Mouse (Mus musculus): ENCODE results near the gene Gm42674.
A peak's percentile ranks its signal among the peaks of the same experiment; 100 is the strongest.

The Gm42674 gene

GRCm38 (mm10) chr3:90598212-90598611 is 3.5 kb upstream of the Gm42674 start:
- no peak for DNase-seq (ENCODE audit: low read depth, low spot score)

GRCm38 (mm10) chr3:90599401-90599800 is 2.3 kb upstream of the Gm42674 start:
- no peak for DNase-seq (ENCODE audit: low read depth, low spot score)

DNA sequence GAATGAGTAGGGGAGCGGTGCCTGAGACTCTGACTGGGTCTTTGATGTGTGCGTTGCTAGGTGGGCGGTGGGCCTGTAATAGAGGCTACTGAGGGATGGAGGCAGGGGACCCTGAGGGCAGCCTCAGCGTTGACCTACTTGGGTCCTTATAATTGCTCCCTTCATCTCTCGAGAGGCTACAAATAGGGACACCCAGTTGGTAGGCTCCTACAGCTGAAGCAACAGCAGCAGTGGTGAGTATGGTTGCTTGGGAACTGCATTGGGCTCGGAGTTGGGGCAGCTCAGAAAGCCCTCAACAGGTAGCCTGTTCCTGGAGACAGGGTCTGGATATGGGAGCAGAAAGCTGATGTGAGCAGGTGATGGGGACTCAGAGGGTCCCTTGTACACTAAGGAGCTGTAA is 1.7 kb upstream of the Gm42674 start:
- no peak for DNase-seq (ENCODE audit: low read depth, low spot score)

DNA sequence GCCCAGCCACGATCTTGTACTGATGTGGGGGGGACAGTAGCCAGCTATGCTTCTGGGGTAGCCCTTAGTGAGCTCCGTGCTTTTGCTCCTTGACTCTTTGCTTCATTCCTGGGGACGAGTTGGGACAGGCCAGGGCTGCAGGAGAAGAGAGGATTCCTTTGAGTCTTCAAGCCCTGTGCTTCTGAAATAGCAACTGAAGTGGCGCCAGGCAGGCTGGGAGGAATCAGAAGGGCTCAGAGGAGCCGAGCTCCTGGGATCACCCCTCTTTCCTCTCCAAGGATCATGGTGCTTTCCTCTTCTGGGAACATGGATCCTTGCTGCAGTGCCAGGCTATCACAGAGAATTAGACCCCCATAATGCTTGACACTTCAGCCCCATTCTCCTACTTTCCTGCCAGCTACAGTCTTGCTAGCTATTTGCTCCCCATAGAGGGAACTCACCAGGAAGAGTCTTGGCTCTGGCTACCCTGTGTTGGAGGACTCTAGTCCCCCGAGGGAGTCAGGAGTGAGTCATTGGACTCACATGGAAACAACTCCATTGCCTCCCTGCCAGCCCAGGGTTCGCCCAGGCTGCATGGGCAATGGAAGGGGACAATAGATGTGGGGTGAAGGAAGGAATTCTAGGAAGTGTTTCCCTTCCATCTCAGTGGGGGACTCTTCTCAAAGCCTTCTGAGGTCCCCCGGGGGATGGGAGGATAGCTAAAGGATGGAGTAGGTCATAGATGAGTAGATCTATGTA is 1.1 kb upstream of the Gm42674 start:
- peak; percentile 51 for DNase-seq (ENCODE audit: low read depth, low spot score)

GRCm38 (mm10) chr3:90603623-90604022 is 1.9 kb downstream of the Gm42674 start, which contains the start of gene S100a4:
S100a4 (plus strand) TSS chr3:90603771.
- no peak for DNase-seq (ENCODE audit: low read depth, low spot score)

DNA sequence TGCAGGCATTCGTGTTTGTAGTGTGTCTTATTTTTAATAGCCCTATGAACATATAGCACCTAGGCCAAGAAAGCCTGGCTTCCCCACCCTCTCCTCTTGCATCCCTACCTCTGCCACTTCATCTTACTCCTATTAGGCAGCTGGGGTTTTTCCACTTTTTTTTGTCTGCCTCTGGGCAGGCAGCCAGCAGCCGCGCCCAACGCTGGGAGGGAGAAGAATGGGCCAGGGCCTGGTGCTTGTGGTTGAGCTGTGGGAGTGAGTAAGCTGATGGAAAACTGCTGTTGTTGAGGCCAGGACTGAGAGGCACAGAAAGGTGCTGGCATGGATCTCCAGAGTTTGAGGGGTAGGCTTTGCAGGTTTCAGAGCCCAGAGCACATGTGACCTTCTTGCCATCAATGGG is 2.7 kb downstream of the Gm42674 start:
- peak; percentile 66 for DNase-seq (ENCODE audit: low read depth, low spot score)

GRCm38 (mm10) chr3:90605049-90605448 is 3.3 kb downstream of the Gm42674 start:
- DNase-seq (ENCODE audit: low read depth, low spot score), result no peak

- no peak for DNase-seq (ENCODE audit: low read depth, low spot score)
Measured at GRCm38 (mm10) chr3:90605736-90606135, 4.0 kb downstream of the Gm42674 start.

DNA sequence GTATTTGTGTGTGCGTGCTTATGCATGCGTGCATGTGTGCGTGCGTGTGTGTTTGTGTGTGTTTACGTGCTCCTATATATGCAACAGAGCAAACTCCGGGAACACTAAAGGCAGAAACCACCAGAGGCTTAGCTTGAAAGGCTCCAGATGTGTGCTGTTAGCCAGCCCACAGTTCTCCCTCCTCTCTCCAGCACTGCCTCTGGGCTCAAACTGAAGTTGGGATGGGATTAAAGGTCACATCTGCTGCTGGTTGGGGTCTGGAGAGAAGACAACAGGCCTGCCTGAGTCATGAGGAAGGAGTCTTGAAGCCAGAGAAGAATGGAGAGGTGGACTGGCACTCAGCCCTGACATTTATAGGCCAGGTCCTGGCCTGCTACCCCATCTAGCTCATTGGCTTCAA is 4.5 kb downstream of the Gm42674 start:
- DNase-seq (ENCODE audit: low read depth, low spot score), result no peak

DNA sequence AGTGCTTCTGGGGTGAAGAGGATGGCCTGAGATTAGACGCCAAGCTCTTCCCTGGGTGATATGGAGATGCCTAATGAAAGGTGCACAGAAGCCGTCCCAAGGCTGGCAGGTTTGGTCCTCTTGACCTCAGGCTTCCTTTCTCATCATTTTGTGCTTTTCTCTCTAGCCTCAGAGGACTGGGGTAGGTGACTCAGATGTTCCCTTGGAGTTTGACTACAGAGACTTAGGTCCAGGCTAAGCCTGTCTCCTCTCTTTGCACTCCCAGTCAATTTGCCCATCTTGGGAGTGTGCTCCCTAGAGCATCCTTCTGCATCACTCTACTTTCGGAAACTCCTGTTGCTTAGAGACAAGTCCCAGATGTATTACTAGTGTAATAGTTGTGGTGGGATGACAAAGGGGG is 5.7 kb downstream of the Gm42674 start:
- DNase-seq (ENCODE audit: low read depth, low spot score), result no peak

DNA sequence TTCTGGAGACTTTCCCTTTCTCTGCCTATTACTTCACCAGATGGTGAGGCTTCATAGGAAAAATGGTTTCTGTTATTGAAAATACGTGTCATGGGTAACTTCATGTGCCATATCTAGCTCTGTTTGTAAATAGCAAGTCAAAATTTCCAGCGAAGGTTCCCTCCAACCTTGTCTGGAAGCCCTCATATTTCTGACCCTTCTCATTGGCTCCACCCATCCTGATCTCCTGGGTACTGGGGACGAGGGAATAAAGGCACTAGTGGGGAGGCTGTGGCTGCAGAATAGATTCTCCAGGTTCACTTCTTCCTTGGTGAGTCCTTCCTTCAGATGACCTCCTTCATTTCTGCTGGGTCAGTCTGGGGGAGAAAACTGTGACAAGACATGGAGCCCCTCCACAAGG is 6.5 kb downstream of the Gm42674 start, which contains the start of gene S100a5:
Gene S100a5, plus strand, starts transcription at position 301 of the 400 bp plus-strand sequence.
- no peak for DNase-seq (ENCODE audit: low read depth, low spot score)

DNA sequence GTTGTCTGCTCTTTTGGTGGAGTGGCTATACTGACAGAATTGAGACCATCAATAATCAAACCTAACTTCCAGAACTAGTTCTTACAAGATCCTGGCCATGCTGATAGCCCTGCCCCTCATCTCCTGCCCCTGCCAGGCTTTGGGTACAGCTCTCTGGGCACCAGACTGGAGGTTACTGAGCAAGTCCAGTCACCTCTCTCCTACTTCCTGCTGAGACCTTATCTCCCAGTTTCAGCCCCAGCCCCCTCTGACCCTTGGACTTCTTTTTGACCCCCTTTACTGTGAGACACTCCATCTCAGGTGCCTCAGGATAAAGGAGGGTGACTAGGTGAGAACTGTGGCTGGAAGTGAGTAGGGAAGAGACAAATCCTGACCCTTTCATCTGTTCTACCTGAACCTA is 7.4 kb downstream of the Gm42674 start:
- DNase-seq (ENCODE audit: low read depth, low spot score), result no peak

GRCm38 (mm10) chr3:90611494-90611893 is 9.8 kb downstream of the Gm42674 start:
- DNase-seq (ENCODE audit: low read depth, low spot score), result no peak

GRCm38 (mm10) chr3:90612061-90612460 is 10.4 kb downstream of the Gm42674 start:
- peak; percentile 36 for DNase-seq (ENCODE audit: low read depth, low spot score)

GRCm38 (mm10) chr3:90612728-90613291 is 11.1 kb downstream of the Gm42674 start, which contains the start of gene S100a6:
S100a6 (plus strand) TSS chr3:90612882.
- peak; percentile 66 for DNase-seq (ENCODE audit: low read depth, low spot score)

DNA sequence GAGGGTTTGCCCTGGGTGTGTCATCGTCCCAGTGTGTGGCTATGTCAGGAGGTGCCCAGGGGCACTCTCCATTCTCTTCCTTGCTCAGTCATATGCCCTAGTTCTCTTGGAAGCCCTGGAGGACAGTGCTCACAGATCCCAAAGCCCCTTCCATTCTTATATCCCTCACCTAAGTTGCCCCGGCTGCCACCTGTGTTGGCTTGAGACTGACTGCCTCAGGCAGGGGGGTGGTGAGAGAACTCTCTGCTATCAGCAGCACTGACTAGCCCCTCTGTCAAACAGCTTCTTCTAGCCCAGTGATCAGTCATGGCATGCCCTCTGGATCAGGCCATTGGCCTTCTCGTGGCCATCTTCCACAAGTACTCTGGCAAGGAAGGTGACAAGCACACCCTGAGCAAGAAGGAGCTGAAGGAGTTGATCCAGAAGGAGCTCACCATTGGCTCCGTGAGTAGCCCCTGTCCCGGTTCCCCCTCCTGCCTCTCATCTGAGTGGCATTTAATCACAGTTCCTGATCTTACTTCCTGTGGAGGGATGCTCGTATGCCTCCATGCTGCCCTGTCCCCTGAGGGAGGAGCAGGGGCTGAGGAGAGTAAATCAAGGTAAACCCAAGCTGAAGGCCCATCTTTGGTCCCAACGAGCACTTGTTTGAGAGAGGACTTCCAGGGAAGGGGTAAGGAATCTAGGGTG is 11.9 kb downstream of the Gm42674 start:
- DNase-seq (ENCODE audit: low read depth, low spot score), result no peak

DNA sequence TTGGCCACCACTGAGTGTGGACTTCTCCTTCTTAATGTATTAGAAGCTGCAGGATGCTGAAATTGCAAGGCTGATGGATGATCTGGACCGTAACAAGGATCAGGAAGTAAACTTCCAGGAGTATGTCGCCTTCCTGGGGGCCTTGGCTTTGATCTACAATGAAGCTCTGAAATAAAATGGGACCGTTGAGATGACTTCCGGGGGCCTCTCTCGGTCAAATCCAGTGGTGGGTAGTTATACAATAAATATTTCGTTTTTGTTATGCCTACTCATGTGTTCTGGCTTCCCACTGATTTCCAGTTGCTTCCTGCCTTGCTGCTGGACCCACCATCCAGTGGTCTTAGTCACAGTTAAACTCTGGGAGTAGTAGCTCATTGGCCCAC is 12.4 kb downstream of the Gm42674 start:
- DNase-seq (ENCODE audit: low read depth, low spot score), result no peak

- DNase-seq (ENCODE audit: low read depth, low spot score), result no peak
Measured at GRCm38 (mm10) chr3:90614611-90615251, 13.0 kb downstream of the Gm42674 start.

DNA sequence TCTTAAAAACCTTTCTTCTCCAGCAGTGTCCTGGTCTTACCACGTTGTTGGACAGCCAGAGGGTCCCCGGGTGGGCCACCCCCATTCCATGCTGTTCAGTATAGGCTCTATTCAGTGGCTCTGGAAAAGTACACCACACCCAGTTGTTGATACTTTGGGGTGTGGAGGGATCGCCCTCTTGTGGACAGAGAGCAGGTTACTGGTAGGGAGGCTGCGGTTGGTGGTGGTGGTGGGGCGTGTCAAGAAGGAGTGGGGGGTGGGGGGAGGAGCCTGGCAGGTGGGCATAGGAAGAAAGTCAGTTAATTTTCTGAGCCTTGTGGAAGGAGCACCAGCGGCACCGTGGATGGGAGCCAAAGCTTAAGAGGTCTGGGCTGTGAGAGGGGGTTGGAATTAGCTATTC is 13.7 kb downstream of the Gm42674 start:
- DNase-seq (ENCODE audit: low read depth, low spot score), result peak; percentile 87

- no peak for DNase-seq (ENCODE audit: low read depth, low spot score)
Measured at GRCm38 (mm10) chr3:90615911-90616310, 14.2 kb downstream of the Gm42674 start.

- no peak for DNase-seq (ENCODE audit: low read depth, low spot score)
Measured at GRCm38 (mm10) chr3:90617586-90617985, 15.9 kb downstream of the Gm42674 start.

DNA sequence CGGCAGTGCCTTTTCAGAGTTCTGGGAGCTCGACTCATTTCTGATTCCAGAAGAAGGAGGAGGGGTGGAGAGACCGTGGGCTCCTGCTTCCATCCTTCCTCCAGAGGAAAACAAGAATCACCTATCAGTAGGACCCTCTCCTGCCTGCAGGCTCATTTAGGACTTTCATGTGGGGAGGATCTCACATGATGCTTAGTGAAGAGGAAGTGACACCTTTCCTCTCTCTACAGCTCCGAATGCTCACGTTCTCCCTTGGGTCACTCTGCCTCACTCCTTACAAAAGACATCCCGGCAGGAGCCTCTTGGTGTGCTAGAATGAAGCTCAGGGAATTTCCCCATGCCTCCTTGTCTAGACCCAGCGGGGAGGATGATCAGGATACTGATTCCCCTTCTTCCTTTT is 19.8 kb downstream of the Gm42674 start:
- no peak for DNase-seq (ENCODE audit: low read depth, low spot score)
